Mouse (Mus musculus) liver, embryonic 14.5 days (tissue): Measurements from ENCODE around the gene Cdca3. TPM values are rescaled to one million over a fixed set of nuclear protein-coding genes. Genes with fewer than 3 reads are reported as not detected.

Source experiments
- ATAC-seq: fragments of 200-750 bp; cut with Nextera tagmentation; 2 replicates; pipeline ENCODE4 v1.8.0; 2017; ENCODE audit warnings: moderate number of reproducible peaks, mild to moderate bottlenecking, moderate library complexity; ENCODE audit not compliant: insufficient read depth
- DNase-seq, 3 experiments: peaks; one replicate each; pipeline ENCODE4 v3.0.0-alpha.2; 2012 to 2013; ENCODE audit warnings: low read depth in 3 of 3, low spot score in 3 of 3
- H3K27ac ChIP-seq: fragments of 300-500 bp; sonication (generic); 2 replicates; pipeline ENCODE4 v1.5.1; 2014; ENCODE audit warnings: moderate library complexity, mild to moderate bottlenecking, control low read depth, inconsistent platforms
- H3K27me3 ChIP-seq: fragments of 300-500 bp; sonication (generic); 2 replicates; pipeline ENCODE4 v1.6.1; 2014; ENCODE audit warnings: mild to moderate bottlenecking, low read length, moderate library complexity; ENCODE audit not compliant: control insufficient read depth, insufficient read depth
- H3K36me3 ChIP-seq: fragments of 300-500 bp; sonication (generic); replicated peaks from 2 replicates; pipeline ENCODE4 v1.6.1; 2014; ENCODE audit warnings: low read depth; ENCODE audit not compliant: control insufficient read depth, insufficient read depth
- H3K4me1 ChIP-seq, 2 experiments: fragments of 200-500 bp in 1 of 2; fragments of 300-500 bp in 1 of 2; sonication (generic) in 1 of 2; replicated peaks; 2 replicates each; pipeline ENCODE4 v1.6.1; 2012 to 2014; ENCODE audit warnings: antibody characterized with exemption in 1 of 2, inconsistent platforms in 1 of 2, low read length in 1 of 2; ENCODE audit not compliant: control insufficient read depth in 2 of 2, insufficient read depth in 2 of 2
- H3K4me2 ChIP-seq: fragments of 300-500 bp; sonication (generic); 2 replicates; pipeline ENCODE4 v1.6.1; 2014; ENCODE audit warnings: low read depth, mild to moderate bottlenecking, control low read depth, moderate library complexity
- H3K4me3 ChIP-seq, 2 experiments: fragments of 200-500 bp in 1 of 2; fragments of 300-500 bp in 1 of 2; sonication (generic) in 1 of 2; 2 replicates each; pipeline ENCODE4 v1.5.1; 2012 to 2014; ENCODE audit warnings: low read depth in 2 of 2, low read length in 2 of 2, mild to moderate bottlenecking in 2 of 2, control low read depth in 1 of 2, inconsistent platforms in 1 of 2, moderate library complexity in 1 of 2; ENCODE audit not compliant: insufficient read depth in 1 of 2
- H3K9ac ChIP-seq: fragments of 300-500 bp; sonication (generic); replicated peaks from 2 replicates; pipeline ENCODE4 v1.6.1; 2014; ENCODE audit warnings: mild to moderate bottlenecking, control low read depth, moderate library complexity
- H3K9me3 ChIP-seq: fragments of 300-500 bp; sonication (generic); 2 replicates; pipeline ENCODE4 v1.6.1; 2016; ENCODE audit warnings: low read length, mixed read lengths; ENCODE audit not compliant: control insufficient read depth
- CTCF ChIP-seq: IDR thresholded peaks from 2 replicates; pipeline ENCODE4 v1.5.1; 2016; ENCODE audit warnings: antibody characterized with exemption, low read depth, control low read depth
- EP300 ChIP-seq: IDR thresholded peaks from 2 replicates; pipeline ENCODE4 v1.6.1; 2016; ENCODE audit warnings: antibody characterized with exemption, low read depth
- WGBS: fragments of 180-500 bp; shearing (Covaris S2); extraction: QIAGEN DNeasy Blood & Tissue Kit; methylation state at CpG from one replicate; pipeline ENCODE4 v1.1.7; 2014; ENCODE audit not compliant: insufficient replicate concordance; 5-methylcytosine and 5-hydroxymethylcytosine counted together
- polyA plus RNA-seq, 2 experiments: library from polyadenylated mRNA; depleted of rRNA in 1 of 2; stranded (reverse) in 1 of 2; unstranded in 1 of 2; fragments of >200 nt; fragmentation: Nextera tagmentation in 1 of 2; extraction: Ambion mirVana in 1 of 2; gene quantifications; 2 replicates each; pipeline versions ENCODE4 v1.2.1 to v1.2.3; 2012 to 2014

Gene Cdca3
- polyA plus RNA-seq (2012; rRNA removed) = 147 and 165 TPM in 2 replicates
- 205 and 206 TPM in 2 replicates for polyA plus RNA-seq (2014; fragmentation: Nextera tagmentation; extraction: Ambion mirVana)

GRCm38 (mm10) chr6:124828868-124829798, at the start of gene Cdca3, which contains the start of gene Usp5:
Gene Cdca3, plus strand, starts transcription at chr6:124829547.
Gene Usp5, minus strand, starts transcription at chr6:124829484.
- H3K9ac ChIP-seq = peak within 1 kb of the TSS; percentile 93
- DNase-seq (peak; percentile 99 to 100 (median 99)), ATAC-seq (peak; percentile 86)
- H3K27ac ChIP-seq = peak within 1 kb of the TSS; percentile 84
- peaks cover 6 to 9% of the 10 kb centered on the region in 2 experiments; a peak in 3 of 4 replicates for H3K4me1 ChIP-seq
- peak within 1 kb of the TSS; percentile 81 to 87 for H3K4me3 ChIP-seq
- TF ChIP-seq EP300 (no peak), CTCF (peak; percentile 20)
- no peaks in the 10 kb centered on the region for H3K9me3 ChIP-seq
- peaks cover 38% of the 10 kb centered on the region for H3K36me3 ChIP-seq
- peak within 1 kb of the TSS; percentile 98 for H3K4me2 ChIP-seq
- WGBS = under 1% methylated on average over 55 of the region's 55 CpGs
- H3K27me3 ChIP-seq = no peaks in the 10 kb centered on the region

- H3K4me3 ChIP-seq = peak overlapping the region; percentile 23 to 28; a peak in 2 of 4 replicates
- H3K4me2 ChIP-seq = peak overlapping the region; percentile 52
- peaks cover 0 to 8% of the 10 kb centered on the region in 2 experiments; a peak in 2 of 4 replicates for H3K4me1 ChIP-seq
- H3K9ac ChIP-seq = no peak overlapping the region
- DNase-seq (no peak), ATAC-seq (no peak)
- 15% methylated on average over 10 of the region's 10 CpGs for WGBS
- TF ChIP-seq EP300 (no peak), CTCF (no peak)
- H3K36me3 ChIP-seq = no peaks in the 10 kb centered on the region
- H3K9me3 ChIP-seq = no peaks in the 10 kb centered on the region
- peaks cover 17% of the 10 kb centered on the region for H3K27me3 ChIP-seq
- no peak overlapping the region for H3K27ac ChIP-seq
Observed at GRCm38 (mm10) chr6:124779984-124780416, 49.3 kb upstream of the Cdca3 start.

GRCm38 (mm10) chr6:124780917-124781316, 48.4 kb upstream of the Cdca3 start:
- no peak for ATAC-seq
- no peak overlapping the region for H3K4me2 ChIP-seq
- H3K27ac ChIP-seq = no peak overlapping the region
- 77% methylated on average over 7 of the region's 7 CpGs for WGBS
- no peaks in the 10 kb centered on the region for H3K36me3 ChIP-seq
- H3K27me3 ChIP-seq = peaks cover 17% of the 10 kb centered on the region
- no peak overlapping the region for H3K4me3 ChIP-seq
- no peak for DNase-seq
- H3K9me3 ChIP-seq = no peaks in the 10 kb centered on the region
- H3K9ac ChIP-seq = no peak overlapping the region
- TF ChIP-seq EP300 (no peak), CTCF (no peak)
- peaks cover 0 to 8% of the 10 kb centered on the region in 2 experiments; a peak in 2 of 4 replicates for H3K4me1 ChIP-seq

- H3K9ac ChIP-seq = no peak overlapping the region
- DNase-seq (no peak), ATAC-seq (no peak)
- no peaks in the 10 kb centered on the region for H3K9me3 ChIP-seq
- no peaks in the 10 kb centered on the region for H3K36me3 ChIP-seq
- peak overlapping the region; percentile 6; the same call in 1 of the 2 replicates for H3K4me2 ChIP-seq
- H3K27ac ChIP-seq = no peak overlapping the region
- peaks cover 0 to 9% of the 10 kb centered on the region in 2 experiments; a peak in 2 of 4 replicates for H3K4me1 ChIP-seq
- peaks cover 17% of the 10 kb centered on the region for H3K27me3 ChIP-seq
- 17% methylated on average over 6 of the region's 6 CpGs for WGBS
- no peak for TF ChIP-seq EP300
- no peak for TF ChIP-seq CTCF
- H3K4me3 ChIP-seq = peak overlapping the region in 1 of 2 experiments; percentile 24; a peak in 1 of 4 replicates
Observed at GRCm38 (mm10) chr6:124782436-124782835, 46.9 kb upstream of the Cdca3 start.
